Mouse (Mus musculus) kidney, adult 18-20 months (tissue): ENCODE data around the gene Slc39a5.

ENCODE experiments used
- DNase-seq: peaks from one replicate; pipeline ENCODE4 v3.0.0; 2021

Slc39a5 gene

DNA sequence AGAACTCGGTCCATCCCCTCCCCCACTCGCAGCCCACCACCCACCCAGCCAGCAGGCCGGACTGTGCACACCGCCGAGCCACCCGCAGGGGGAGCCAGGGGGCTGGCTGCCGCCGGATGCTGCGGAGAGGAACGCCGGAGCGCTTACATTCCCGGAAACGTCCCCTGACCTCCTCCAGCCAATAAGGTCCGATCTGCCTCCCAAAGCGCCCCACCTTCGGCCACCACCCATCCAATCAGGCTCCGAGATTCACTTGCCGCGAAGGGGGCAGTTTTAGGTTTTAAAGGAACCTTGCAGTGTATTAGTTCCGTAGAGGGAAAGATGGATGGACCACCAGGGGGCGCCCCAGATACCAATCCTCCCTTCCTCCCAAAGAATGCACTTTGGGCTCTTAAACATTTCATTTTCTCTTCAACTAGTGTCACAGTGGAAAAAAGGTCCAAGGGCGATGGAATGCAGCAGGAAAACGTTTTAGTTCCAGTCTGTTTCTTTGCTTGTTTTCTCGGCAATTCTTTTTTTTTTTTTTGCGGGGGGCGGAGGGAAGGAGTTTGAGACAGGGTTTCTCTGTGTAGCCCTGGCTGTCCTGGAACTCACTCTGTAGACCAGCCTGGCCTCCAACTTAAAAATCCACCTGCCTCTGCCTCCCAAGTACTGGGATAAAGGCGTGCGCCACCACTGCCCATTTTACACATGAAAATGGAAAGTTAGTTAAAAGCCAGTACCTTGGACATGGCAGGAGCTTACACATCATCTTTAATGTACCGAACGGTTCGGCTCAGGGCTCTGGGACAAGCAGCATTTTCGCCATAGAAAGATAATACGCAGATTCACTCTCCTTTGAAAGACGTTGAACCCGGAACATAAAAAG is 8.9 kb upstream of the Slc39a5 start:
- DNase-seq: peak; percentile 97

DNA sequence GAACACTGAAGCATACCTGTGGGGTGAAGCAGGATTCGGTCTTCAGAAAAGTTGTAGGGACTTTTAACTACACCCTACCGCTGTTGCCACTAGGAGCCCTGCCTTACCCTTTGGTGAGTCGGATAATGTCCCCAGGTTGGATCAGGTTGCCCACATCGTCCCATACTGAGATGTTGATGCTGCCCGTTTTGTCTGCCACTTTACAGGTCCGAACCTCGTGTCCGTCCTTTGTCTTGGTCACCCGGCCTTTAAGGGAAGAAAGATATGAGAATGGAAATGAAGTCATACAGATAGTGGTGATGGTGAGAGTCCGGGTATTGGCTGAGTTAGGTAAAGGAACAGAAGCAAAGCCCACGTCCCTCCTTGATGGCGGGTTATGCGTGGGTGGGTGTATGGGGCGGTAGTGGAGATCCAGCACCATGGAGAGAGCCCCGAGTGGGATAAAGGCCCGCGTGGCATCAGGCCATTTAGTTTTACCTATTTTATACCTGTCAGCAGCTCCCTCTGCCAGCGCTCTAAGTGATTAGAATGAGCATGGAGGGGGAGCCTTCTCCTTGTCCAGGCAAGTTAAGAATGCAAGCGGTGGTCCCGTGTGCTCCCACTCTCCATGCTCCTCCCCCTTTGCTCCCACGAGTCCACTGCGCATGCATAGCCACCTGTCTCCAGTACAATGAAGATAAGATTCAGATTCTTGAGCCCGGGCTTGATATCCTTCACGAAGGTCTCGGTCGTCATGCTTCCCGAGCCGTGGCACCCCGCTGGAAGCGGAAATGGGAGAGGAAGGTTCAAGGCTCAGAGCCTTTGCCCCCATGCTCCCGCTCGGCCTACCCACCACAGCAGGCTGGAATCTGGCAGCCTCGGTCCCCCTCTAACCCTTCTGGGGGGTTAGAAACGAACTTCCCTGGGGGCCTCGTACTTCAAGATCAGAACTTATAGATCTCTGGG is 7.8 kb upstream of the Slc39a5 start:
- no peak for DNase-seq

DNA sequence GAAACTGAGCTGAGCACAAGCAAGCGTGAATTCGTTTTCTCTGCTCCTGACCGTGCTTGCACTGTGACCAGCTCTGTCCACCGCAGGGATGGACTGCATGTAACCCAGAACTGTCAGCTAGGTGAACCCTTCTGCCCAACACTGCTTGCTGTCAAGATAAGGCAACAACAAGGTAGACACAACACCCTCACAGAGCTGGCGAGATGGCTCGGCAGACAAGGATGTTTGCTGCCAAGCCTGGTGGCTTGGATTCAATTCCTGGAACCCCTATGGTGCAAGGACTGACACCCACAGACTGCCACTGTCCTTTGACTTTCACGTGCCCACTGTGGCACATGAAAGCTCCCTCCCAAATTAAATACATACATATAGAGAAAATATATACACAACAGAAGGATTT is 2.9 kb upstream of the Slc39a5 start:
- DNase-seq: no peak

DNA sequence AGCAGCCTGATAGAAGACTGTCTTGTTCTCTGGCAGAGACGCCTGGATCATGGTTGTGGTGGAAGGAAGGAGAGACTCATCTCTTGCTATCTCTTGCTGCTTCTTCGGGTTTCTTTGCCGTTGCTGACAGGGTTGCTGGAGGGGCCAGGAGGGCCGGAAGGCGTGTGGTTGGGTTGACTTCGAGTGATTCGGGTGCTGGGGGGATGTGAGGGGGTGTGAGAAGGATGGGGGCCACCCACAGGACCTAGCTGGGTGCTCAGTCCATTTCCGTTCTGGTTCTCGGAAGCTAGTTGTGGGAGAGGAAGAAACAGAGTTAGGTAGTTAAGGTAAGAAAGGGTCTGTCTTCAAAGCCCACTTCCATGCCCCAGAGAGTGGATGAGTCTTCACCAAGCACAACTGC is 609 bp upstream of the Slc39a5 start:
- no peak for DNase-seq

DNA sequence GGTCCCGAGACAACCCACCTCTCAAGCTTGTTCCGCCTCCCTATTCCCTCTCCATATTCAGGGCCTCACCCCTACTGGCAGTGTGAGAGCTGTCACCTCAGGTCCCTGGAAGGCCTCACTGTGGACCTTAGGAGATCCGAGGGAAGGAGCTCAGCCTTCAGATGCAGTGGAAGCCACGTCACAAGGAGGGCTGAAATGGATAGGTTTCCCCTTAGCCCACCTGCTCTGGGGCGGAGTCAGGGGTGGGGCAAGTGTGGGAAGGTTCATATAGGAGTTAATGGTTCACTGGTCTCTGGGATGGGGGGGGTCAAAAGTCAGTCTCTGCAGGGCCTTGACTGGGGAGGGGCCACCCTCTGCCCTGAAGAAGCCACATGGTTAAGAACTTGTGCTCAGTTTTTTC is 691 bp downstream of the Slc39a5 start:
- DNase-seq: peak; percentile 70

DNA sequence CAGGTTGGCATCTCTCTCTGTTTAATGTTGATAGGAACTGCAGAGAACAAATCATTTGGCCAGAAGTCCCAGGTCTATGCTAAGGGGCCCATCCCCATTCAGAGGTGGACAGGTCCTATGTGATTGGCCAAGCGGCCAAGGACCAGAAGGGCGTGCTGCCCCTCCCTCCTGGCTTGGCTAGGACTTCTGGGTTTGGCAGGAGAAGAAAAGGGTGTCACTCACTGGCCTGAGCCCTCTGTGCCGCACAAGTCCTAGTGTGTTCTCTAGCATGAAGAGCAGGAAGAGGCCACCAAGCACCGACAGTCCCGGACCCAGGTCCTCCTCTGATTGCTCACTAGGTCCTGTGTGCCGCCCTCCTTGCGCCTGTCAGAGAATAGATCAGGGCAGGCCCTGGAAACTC is 3.6 kb downstream of the Slc39a5 start:
- DNase-seq: peak; percentile 29

DNA sequence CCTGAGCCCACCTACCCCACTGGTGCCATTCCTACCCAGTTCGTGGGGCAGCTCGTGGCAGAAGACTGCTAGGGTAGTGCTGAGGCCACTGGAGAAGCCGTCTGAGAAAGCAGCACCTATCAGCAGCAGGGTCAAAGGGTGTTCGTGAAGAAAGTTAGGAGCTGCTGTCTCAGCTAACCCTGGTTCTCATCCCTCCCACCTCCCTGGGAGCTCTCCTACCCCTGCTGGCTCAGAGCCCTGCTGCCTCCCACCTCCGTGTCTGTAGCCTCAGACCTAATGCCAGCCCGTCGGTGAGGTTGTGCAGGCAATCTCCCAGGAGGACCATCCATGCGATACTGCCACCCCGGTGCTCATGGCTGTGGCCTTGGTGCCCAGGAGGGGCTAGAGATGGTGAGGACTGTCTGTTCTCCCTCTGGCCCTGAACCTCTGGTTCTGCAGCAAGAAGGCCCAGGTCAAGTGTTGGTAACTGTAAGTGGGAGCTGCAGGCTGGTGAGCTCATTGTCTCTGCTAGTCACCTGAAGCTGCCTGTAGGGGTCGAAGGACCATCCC is 4.2 kb downstream of the Slc39a5 start:
- peak; percentile 40 for DNase-seq

DNA sequence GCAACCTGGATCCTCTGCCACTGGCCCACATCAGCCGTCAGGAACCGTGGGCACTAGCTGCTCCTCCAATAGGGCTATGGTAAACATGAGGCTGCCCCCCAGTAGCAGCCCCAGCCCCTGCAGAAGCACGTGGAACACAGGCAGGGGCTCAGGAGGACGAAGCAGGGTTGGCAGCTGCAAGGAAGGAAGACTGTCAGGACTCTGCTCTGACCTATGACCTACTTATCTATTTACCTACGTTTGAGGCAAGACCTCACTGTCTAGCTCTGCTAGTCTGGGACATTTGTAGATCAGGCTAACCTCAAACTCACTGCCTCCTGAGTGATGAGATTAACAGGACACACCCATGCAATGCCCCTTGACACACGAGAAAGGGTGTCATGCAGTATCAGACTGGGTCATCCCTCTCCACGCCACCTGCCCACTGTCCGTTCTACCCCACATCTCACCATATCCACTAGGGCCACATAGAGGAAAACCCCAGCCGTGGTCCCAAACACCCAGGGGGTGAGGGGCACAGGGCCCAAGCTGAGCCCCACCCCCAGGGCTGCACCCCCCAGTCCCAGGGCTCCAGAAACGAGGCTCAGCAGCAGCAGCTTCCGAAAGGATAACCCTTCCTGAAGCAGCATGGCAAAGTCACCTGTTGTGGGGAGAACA is 4.9 kb downstream of the Slc39a5 start:
- DNase-seq: no peak

DNA sequence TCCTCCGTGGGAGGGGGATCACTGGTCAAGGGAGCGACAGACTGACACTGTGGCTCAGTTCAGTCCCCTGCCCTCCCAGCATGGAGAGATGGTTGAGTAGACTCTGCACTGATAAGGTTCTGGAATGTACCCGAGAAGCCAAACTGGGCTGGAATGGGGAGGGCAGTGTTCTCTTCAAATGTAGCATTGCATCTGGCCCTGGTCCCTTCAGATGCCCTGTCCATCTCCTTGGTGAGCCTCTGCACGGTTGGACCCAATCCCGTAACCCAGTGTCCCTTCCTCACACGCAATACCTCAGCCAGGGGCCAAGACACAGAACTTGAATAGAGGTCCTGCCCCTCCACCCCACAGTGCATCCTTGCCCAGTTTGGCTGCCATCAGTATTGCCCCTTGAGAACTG is 9.2 kb downstream of the Slc39a5 start:
- no peak for DNase-seq

DNA sequence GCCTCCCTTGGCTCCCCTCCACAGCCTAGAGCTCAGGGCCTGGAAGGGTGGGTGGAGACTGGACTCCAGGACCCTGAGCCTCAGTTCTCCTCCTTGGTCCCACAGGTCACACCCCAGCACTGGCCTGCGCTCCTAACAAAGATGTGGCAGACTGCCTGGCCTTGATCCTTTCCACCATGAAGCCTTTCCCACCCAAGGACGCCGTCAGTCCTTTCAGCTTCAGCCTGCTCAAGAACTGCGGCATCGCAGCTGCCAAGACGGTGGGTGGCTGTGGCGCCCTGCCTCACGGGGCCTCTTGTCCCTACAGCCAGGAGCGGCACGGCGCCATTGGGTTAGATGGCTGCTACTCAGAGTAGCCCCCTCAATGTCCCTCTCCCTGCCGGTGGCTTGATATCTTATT is 10.7 kb downstream of the Slc39a5 start:
- no peak for DNase-seq

DNA sequence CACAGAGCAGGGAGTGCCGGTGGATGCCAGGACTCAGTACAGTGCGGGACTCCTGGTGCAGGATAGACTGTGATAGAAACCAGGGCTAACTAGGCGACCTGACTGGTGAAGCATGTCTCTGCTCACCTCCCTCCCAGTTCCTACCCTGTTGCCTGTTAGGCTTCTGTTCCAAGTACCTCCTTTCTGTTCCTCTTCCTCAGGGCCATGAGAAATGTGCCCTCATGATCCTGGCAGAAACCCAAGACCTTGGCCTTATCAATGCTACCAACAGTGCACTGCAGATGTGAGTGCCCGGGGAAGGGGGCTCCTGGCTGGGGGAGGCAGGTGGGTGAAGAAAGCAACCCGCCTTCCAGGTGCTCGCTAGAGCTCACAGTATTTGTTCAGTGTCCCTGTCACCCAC is 11.5 kb downstream of the Slc39a5 start:
- no peak for DNase-seq

DNA sequence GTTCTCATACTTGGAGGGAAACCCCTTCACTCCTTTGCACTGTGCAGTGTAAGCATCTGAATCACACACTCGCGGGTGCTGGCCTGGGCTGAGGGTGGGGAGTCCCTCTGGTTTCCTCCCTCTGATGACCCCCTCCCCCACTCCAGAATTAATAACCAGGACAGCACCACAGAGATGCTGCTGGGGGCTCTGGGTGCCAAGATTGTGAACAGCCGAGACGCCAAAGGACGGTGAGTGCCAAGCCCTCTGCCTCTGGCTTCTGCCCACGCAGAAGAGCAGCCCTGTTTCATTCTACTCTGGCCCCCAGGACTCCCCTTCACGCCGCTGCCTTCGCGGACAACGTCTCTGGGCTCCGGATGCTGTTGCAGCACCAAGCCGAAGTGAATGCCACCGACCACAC is 12.1 kb downstream of the Slc39a5 start:
- DNase-seq: no peak

DNA sequence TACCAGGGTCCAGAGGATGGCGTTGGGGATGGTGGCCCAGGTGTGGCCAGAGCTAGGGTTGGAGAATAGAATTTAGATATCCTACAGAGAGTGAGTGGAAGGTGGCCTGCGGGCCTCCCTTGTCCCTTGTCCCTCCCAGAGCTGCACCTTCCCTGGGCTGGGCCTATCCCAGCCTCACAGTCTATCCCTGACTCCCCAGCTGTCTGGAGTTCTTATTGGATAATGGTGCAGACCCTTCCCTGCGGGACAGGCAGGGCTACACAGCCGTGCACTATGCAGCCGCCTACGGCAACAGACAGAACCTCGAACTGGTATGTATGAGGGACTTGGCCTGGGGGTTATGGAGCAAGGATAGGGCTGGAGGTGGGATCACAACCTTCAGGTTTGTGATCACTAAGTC is 15.1 kb downstream of the Slc39a5 start:
- no peak for DNase-seq

DNA sequence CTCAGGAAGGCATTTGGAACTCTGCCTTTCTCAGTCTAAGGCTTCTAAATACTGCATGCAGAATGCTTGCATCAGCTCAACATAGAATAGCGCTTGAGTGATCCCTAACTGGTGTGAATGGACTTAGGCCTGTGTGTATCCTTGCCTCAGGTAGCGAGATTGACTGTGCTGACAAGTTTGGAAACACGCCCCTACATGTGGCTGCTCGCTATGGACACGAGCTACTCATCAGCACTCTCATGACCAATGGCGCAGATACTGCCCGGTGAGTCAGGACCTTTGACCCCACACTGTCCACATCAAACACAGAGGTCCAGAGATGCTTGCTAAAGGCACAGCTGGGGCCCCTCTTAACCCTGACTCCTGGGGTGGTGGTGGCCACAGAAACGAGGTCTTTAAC is 18.5 kb downstream of the Slc39a5 start:
- no peak for DNase-seq

DNA sequence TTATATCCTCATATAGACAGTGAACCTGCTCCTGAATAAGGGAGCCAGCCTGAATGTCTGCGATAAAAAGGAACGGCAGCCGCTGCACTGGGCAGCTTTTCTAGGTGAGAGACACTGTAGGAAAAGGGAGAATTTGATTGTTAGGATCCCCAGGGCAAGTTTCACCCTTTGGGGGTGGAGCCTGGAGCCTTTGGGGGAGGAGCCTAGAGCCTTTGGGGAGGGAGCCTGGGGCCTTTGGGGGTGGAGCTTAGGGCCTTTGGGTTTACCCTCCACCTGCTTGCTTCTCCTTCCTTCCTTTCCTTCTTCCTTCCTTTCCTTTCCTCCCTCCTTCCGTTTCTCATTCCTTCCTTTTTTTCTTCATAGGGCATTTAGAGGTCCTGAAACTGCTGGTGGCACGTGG is 20.5 kb downstream of the Slc39a5 start:
- DNase-seq: peak; percentile 32

DNA sequence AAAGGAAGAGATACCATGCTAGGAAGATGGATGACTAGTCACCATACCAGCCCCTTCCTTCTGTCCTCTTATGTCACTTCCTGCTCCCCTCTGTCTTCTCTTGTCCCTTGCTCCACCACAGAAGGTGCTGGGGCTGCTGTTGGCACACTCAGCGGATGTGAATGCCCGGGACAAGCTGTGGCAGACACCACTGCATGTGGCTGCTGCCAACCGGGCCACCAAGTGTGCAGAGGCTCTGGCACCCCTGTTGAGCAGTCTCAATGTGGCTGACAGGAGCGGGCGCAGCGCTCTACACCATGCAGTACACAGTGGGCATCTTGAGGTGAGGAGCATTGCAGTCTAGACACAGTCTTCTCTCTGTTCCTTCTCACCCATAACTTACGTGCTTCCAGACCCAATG is 21.8 kb downstream of the Slc39a5 start:
- no peak for DNase-seq

DNA sequence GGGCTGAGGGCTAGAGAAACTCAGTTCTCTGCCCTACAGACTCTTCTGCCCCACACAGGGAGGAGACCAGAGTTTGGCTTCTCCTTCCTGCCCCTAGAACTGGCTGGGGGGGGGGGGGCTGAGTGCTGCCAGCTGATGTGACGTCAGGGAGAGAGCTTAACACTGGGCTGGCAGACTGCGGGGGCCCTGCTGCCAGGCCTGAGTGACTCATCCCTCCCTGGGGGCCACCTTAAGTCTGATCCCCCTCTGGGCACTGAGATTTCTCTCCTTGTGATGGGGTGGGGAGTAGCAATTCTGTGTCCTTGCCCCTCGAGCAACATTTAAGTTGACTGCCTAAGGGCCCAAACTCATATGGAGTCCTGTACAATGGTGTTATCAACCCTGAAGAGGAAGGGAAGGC is 22.6 kb downstream of the Slc39a5 start:
- no peak for DNase-seq

DNA sequence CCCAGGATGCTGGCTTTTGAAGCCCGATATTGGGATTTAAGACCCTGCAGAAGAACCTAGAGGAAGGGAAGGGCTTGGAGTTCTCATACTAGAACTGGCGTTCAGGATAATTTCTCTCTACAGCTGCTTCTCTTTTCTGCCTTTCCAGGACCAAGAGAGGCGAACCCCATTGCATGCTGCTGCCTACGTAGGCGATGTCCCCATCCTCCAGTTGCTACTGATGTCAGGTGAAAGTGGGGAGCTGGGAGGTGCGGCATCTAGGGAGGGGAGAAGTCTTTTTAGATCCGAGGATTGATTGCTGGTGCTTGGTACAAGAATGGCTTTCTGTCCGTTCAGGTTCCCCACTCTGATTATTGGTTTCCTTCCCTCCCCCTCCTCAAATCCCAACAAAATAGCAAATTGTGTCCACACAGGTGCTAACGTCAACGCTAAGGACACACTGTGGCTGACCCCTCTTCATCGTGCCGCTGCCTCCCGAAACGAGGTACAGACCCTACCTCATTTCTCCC is 23.0 kb downstream of the Slc39a5 start:
- DNase-seq: no peak

DNA sequence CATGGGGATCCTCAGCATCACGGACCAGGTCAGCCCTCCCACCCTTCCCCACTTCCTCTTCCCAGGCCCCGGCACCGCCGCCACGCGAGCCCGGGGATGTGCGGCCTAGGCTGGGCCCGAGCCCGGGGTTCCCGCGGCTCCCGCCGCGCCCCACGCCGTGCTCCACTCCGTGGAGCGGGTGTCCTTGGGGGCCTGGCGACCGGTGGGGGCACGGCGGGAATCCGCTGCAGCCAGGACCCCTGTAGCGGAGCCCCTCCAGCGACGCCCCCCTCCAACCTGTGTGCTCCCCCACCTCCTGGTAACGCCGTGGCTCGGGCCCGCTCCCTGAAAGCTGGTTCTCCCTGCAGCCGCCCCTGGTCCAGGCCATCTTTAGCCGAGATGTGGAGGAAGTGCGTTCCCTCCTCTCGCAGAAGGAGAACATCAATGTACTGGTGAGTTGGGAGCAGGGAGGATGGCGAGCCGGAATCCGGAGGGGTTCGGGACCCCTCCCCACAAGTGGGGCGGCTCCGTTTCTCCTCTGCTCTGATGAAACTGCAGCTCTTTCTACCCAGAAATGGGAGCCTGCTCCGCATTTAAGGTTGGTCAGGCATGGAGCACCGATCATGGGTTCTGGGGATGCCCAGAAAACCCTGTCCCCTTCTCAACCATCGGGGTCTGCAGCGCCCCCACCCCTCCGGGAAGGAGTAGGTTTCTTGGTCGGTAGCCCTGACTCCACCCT is 23.6 kb downstream of the Slc39a5 start:
- no peak for DNase-seq

DNA sequence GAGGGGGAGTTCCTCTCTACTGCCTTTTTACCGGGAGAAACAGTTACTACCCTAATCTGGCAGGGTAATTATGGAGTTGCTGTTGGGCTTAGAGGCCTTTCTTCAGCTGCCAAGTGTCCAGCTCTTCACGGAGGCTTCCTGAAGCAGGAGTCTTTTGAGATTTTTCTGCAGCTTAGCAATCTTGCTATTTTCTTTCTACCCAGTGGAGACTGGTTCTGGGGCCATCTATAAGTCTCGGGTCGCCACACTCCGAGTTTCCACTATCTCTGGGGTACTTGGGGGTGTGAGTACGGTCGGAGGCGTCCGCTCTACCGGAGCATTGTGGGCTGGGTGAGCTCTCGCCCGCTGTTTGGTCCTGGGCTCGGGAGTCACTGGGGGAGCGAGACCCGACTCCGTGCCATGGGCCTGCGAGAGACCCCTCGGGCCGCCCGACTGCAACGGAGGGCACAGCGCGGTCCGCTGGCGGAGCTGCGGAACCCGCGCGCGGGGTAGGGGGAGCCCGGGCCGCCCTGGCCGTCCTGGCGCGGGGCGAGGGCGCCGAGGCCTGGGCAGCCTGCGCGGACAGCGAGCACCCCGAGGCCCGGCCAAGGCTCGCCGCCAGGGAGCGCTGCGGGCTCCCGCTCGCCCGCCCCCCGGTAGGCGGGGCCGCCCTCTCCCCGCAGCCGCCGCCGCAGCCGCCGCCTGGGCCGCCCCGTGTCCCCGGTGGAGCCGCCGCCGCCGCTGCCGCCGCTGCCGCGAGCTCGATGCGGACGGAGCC is 24.4 kb downstream of the Slc39a5 start, which contains the start of gene Ankrd52:
Ankrd52 (plus strand) TSS at position 661 of the 757 bp plus-strand sequence.
- peak; percentile 91 for DNase-seq

DNA sequence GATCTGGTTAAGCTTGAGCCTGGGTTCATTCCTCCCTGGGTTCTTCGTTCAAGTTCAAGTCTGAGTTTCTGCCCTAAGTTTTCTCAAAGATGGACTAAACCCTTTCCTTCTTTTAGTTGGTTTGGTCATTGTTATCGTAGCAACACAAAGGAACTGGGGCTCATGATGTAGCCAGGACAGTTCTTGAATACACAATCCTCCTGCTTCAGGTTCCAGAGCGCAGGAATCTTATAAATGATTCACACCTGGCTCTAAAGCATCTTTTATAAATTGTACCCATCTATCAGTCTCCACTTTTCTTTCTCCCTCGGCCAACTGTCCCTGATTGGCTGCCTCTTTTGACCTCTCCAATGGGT is 25.0 kb downstream of the Slc39a5 start:
- DNase-seq: no peak
